Mouse (Mus musculus): ENCODE measurements at regions not wholly inside any gene's neighbourhood (a gene's known extent, or its start where the extent isn't known, plus 50 kb on each side); places are given as distances from the start of the nearest gene placed in this dataset.
A peak's percentile ranks its signal among the peaks of the same experiment; 100 is the strongest.

DNA sequence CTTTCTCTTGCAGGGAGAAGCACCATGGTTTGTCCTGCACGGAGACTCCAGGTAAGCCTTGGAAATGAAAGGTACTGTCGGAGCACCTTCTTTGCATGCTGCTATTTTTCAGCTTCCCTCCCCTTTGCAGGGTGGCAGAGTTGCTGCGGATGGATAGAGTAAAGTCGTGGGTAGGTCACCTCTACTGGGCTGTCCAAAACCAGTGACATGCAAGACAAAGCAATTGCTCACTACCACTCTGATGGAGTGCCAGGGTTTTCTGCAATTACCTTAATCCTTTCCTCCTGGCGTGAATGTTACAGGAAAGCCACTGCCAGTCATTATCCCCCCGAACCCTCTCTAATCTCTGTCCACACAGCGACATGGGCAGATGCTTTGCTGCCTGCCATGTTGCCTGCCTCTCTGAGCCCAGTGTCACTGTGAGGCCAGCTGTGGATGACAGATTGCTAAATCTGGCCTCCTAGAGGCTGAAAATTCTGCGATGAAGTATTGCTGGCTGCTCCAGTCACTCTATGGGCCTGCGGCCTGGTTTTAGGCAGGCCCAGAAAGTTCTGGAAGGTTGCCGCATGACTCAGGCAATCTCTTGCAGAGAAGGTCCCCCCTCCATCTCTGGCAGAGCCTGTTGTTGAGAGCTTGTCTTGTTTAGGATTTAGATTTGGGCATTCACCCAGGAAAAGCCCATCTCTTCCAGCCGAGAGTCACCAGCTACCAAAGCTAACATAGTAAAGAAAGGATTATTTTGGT, 54.1 kb upstream of the Sod3 start:
- peak; percentile 34 to 42 for DNase-seq

DNA sequence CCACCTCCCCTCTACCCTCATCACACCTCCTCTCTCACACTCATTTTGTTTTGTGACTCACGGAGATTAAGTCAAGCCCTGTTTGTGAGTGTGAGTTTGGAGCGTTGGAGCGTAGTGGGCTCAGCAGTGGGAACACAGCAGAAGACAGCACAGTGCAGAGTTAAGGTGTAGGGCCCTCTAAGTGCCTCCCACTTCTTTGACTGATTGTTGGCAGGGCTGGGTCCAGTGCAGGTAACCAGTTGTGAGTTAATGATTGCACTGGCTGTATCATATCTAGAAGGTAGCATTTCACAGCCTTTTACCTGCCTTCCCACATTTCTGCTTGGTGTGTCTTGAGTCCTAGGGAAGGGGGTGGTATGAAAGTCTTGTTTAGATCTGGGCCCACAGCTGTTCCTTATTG, 67.3 kb upstream of the Sod3 start:
- DNase-seq = no peak

DNA sequence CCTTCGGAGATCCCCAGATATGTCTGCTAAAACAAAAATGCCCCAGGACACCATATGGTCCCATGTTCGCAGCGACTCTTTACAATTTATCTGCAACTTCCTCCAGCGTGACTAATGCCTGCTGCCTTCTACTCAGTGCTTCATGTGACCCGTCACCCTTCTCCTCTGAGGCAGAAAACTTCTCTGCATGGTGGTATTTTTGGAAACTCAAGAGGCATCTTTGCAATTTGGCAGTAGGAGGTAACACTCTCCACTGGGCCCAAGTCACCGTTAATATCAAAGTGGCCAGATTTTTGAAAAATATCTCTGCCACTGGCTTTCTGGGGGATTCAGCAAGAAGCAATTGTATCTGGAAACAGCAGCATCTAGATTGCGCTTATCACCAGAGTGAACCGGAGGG, 69.1 kb upstream of the Sod3 start:
- no peak for DNase-seq

DNA sequence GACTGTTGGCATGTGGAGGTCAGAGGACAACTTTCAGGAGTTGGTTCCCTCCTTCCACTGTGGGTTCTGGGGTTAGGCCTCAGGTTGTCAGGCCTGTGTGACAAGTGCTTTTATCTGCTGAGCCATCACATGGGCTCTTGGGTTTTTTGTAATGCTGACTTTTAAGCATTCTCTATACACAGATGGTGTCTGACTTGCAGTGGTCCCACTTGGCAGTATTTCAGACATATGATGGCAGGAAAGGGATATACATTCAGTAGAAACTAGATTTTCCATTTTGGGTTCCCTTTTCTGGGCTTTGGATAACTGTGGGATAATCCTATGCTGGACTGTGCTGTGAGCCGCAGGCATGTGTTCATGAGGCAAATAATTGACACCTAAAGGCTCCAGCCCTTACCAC, 75.3 kb upstream of the Sod3 start:
- DNase-seq = no peak

DNA sequence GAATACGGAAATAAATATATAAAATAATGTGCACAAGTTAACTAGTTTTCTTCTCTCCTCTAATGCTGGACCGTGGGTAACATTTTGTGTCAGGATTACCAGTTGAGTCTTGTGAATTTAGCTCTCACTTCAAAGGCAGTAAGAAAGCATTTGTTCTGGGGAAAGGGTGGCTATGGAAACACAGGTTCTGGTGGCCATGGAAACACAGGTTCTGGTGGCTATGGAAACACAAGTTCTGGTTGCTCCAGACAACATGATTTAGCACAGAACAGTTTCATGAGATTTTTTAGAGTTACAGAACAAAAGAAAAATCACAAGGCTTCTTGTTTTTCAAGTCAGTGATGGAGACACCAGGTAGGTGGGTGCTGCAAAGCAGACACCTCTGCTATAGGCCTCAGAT, 82.7 kb upstream of the Sod3 start:
- DNase-seq = no peak

DNA sequence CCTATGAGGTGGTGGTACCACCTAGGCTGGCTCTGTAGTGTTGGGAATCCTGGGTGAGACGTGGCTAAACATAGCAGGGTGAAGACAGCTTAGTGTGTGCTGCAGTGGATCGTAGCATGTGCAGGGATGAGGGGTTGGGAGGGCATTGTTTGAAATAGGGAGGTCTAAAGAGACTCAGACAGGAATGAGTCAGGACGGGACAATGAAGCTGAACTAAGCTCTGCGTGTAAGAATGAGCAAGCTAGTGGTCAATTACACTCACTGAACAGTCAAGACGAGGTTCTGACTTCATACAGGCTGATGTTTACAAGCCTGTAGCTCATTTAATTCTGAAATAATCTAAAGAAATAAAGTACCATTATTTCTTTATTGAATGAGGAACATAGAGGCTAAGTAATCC, 85.5 kb upstream of the Sod3 start:
- DNase-seq = no peak

DNA sequence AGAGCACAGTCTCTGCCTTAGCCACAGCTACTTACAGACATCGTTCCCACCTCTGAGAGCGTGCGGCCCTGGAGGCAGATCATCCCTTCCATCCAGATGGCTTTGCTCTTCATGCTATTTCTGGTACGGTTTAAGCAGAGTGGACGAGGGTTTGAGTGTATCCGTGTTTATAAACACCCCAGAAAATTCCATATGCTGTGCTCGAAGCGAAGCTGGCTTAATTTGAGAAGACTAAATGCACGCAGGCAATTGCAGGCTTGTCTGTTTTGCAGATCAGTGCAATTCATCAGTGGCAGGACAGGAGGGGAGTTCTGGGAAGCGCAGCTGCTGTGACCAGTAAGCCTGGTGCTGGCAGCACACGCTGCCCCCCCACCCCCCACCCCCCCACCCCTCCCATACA, 72.9 kb upstream of the Dhx15 start:
- DNase-seq = no peak

DNA sequence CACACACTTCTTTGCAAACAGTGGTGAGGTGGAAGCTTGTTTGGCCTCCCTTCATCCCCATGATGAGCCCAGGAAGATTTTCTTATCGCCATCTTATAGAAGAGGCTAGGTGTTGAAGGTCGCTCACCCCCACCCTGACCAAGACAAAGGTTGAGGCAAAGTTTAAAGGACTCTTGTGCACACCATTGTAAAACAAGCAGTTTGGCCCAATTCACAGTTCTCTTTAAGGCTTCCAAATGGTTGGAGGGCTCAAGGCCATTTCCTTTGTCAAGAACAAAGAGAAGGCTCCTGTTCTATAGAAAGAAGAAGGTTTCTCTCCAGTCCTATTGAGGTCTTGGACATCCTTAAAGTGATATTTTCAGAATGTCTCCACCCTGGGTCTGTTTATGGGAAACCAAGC, 67.8 kb upstream of the Dhx15 start:
- no peak for DNase-seq

DNA sequence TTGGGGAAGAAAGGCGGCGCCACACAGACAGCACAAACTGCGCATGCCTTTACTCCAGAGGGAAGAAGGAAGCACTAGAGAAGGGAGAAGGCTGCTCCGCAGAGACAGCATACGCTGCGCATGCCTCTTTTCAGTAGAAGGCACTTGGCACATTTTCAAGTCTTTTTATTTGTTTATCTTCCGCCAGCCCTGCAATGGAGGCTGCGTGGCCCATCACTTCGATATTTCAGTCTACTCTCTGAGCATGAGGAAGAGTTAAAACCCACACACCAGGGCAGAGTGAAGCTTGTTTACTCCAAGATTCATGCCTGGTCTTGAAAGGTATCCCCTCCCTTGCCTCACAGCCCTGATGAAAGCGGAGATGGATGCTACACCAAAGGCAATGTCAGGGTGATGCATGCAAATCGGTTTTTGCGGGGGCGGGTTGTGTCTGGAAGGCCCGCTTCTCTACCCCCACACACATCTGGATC, 64.3 kb upstream of the Dhx15 start:
- DNase-seq = no peak

DNA sequence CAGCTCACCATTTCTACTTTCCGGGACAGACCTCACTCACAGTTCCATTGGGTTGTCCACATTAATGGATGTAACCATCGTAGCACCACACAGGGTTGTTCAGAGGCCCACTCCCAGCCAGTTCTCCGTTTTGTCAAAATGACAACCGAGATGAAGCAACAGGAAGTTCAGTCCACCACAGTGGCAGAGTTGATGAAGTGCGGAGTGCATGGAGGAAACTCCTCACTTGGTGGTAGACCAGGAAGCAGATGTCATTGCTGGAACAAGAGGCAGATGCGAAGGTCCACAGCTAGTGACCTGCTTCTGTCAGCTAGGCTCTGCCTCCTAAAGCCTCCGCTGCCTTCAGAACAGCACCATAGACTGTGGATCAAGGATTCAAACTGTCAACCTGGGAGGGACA, 59.5 kb upstream of the Dhx15 start:
- DNase-seq = no peak

DNA sequence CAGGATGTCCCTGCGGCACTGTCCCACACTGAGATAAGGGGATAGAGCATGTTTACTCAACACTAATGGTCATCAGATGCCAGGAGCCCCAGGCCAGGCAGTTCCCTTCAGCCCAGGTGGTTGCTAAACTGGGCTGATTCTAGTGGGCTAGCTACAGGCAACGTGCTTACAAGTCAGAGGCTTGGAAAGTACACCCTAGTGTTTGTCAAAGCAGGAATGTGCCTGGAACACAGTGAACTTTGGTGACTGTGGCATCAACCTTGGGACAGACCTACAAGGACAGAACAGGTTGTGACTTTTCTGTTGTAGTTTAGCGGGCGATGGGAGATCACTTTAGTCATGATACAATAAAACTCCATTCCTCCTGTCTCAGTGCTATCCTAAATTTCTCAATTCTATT, 53.6 kb upstream of the Dhx15 start:
- DNase-seq = no peak

DNA sequence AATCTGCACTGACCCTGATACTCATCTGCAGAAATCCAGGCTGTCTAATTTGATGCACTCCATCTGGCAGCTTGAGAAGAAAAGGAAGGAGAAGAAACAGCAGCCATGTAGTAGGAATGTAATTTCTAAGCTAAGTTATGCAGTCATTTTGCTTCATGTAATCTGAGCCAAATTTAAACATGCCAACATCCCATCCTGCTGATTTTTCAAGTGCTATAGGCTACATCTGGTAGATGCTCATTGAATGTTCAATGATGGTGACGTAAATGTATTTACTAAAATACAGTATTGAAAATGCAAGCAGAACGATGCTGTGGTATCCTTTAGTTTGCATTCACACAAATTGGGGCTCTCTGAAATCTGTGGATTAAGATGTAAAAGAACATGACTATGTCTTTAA, 52.1 kb upstream of the Dhx15 start:
- no peak for DNase-seq

DNA sequence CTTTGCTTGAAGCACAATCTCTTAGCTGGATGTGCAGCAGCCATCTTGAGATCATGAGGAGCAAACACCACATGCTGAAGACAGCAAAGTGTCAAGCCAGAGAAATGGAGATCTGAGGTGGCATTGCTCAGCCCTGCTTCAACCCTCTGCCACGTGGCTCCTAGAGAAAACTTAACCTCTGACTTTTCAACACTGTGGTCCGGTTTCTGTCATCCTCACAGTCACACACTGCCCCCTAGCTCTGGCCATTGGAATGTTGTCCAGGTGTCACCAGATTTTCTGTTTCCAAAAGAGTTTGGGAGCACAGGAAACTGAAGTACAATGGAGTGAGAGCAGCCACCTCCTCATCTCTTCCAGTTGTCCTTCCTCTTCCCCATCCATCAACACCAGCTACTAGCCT, 50.2 kb upstream of the Dhx15 start:
- DNase-seq = no peak
